Mouse (Mus musculus): ENCODE measurements around the gene Wdfy1. TPM values are rescaled to one million over a fixed set of nuclear protein-coding genes. Genes with fewer than 3 reads are reported as not detected.

Gene Wdfy1
- polyA plus RNA-seq, 1 experiment: 4.0 TPM

DNA sequence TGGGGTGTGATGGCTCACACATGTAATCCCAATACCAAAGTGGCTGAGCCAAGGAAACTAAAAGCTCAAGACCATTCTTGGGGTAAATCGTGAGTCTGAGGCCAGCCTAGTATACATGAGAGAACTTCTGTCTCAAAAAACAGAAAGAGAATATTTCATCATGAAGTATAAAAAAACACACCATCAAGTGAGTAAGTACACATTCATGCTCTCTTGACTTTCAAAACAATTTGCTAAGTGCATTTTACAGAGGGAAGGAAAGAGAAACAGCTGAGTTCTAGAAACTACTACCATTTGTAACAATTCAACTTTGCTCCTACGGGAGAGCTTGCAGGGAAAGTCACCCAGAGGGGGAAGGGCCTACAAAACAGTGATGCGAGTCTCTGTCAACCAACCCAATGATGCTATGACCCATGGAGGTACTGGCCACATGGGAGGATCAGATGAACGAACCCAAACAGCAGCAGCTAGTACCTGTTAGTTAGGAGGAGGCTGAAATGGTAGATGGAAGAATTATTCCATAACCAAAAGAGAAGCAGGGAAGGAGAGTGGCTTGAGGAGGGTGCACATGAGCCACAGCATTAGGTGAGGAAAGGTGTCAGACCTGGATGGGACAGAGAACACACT, 23.1 kb downstream of the Wdfy1 start:
- Histone ChIP-seq H3K27ac (replicated peaks; ENCODE audit: low read depth, low read length) (no peak overlapping the region), H3K4me3 (ENCODE audit: insufficient read depth, low read depth, low read length) (no peak overlapping the region), H3K4me1 (ENCODE audit: control insufficient read depth, insufficient read depth, insufficient read length, low read length) (peaks cover 31% of the 10 kb centered on the region)

DNA sequence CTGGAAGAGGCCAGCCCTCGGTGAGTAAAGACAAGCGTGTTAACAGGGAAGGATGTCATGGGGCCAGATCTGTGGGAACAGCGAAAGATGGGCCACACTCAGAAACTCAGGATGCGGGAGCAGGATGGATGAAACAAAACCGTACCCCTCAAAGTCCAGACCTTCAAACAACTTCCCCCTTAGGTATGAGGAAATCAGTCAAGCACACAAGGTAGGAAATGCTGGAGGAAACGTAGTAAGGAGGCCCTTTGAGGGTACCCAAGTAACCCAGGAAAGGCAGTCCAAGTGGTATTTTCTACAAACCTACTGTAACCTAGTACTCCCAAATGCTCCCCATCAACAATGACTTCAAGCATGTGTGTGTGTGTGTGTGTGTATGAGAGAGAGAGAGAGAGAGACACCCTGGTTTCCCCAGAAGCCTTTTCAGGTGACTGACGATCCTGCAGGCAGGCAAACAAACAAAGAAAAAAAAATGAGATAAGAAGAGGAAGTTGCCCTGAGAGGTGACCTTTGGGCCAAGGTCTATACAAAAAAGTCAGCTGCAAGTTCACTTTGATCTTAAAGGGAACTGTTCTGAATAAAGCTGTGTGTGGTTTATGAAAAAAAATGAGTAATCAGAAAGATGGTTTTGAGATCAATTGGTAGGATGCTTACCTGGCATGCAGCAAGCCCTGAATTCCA, 23.8 kb downstream of the Wdfy1 start:
- Histone ChIP-seq H3K4me1 (ENCODE audit: control insufficient read depth, insufficient read depth, insufficient read length, low read length) (peaks cover 30% of the 10 kb centered on the region), H3K27ac (replicated peaks; ENCODE audit: low read depth, low read length) (peak overlapping the region; percentile 46), H3K4me3 (ENCODE audit: insufficient read depth, low read depth, low read length) (no peak overlapping the region)

DNA sequence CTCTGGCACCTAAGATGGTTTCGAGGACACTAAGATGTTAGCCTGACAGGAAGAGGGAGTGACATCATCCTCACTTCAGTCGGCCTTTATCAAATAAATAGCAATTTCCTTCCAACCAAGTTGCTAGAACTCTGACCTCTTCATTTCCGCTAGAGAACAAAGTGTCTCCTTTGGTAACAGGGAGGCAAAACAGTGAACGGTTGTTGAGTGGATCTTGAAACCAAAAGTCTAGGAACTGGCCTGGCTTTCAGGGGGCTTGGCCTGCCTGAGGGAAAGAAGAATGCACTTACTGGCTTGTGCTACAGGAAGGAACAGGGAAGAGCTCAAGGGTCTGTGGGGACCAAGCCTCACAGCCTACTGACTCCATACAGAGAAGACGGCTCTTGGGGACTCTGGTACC, 24.8 kb downstream of the Wdfy1 start:
- H3K4me3 ChIP-seq (ENCODE audit: insufficient read depth, low read depth, low read length): no peak overlapping the region
- H3K27ac ChIP-seq (replicated peaks; ENCODE audit: low read depth, low read length): peak overlapping the region; percentile 46

DNA sequence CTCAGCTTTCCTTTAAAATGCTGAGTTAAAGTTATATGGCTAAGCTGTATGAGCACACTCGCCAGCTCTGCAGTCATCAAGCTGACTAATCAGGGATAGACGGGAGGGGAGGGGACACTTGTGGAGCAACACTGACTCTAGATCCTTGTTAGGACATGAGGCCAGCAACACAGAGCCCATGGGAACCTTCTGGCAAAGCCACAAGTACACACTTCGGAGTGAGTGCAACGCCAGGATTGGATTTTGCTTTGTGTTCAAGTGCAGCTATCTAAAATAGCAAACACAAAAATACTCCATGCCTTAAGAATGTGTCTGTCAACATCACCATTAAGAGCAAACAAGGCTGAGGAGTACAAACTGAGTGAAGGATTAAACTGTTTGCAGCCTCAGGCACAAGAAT, 29.9 kb downstream of the Wdfy1 start:
- H3K4me1 ChIP-seq (ENCODE audit: control insufficient read depth, insufficient read depth, insufficient read length, low read length): 0 out of 2 replicates have a peak, but pooled peaks cover 5% of the 10 kb centered on the region
- no peak overlapping the region for H3K4me3 ChIP-seq (ENCODE audit: insufficient read depth, low read depth, low read length)
- H3K27ac ChIP-seq (replicated peaks; ENCODE audit: low read depth, low read length): peak overlapping the region; percentile 90

More for the DNA sequence above, 24.8 kb downstream of the Wdfy1 start:
- H3K4me1 ChIP-seq (ENCODE audit: control insufficient read depth, insufficient read depth, insufficient read length, low read length): peaks cover 23% of the 10 kb centered on the region

DNA sequence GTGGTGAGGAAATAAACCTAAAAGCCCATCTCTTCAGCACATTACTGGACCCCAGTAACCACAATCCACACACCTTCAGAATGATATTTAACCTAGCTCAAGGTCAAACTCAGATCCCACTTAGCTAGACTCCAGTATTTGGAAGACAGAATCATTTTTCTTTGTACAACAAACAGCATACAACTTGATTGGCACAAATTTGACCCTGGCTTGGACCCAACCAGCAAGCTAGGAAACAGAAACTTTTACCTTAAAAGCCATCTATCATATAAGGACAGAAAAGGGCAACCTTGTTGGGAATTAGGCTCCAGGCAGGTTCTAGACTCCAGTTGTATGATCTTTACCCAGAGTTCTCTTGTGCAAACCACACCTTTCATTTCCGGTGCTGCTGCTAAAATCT, 32.6 kb downstream of the Wdfy1 start:
- Histone ChIP-seq H3K27ac (replicated peaks; ENCODE audit: low read depth, low read length) (peak overlapping the region; percentile 65), H3K4me1 (ENCODE audit: control insufficient read depth, insufficient read depth, insufficient read length, low read length) (peaks cover 12% of the 10 kb centered on the region; the same call in 1 of the 2 replicates), H3K4me3 (ENCODE audit: insufficient read depth, low read depth, low read length) (no peak overlapping the region)

DNA sequence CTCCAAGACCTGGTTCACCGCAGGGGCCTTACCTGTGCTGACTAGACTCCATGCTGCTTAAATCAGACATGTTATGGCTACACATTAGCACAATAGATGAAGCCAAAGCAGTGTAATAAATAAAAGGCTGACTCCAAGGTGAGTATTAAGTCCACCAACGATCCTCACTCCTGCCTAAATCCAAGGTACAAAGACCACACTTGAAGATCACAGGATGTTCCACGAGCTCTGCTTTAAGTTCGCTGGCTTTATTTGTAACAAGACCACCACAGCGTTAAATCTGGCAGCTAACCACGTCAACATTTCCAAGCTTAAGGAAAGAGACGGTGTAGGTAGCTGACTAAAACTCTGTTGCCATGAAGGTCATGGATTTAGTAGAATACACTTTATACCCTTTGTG, 33.0 kb downstream of the Wdfy1 start:
- Histone ChIP-seq H3K27ac (replicated peaks; ENCODE audit: low read depth, low read length) (peak overlapping the region; percentile 65), H3K4me3 (ENCODE audit: insufficient read depth, low read depth, low read length) (no peak overlapping the region), H3K4me1 (ENCODE audit: control insufficient read depth, insufficient read depth, insufficient read length, low read length) (peaks cover 12% of the 10 kb centered on the region; the same call in 1 of the 2 replicates)

DNA sequence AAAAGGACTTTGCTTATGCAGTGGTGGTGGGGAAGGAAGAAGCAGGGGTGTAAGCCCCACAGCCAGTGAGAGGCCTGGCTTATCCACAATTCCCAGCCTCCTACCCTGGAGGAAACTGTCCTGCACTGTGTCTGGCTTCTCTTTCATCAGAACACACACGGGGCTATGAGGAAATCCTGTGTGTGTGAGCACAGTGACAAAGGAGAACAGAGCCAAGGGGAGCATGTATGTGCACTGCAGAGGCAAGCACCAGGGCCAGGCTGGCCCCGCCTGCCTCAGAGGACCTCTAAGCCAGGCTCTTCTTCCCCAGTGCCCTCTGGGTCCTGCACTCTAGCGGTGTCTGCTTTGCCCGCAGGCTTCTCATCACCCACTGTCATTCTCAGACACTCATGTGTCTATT, 34.9 kb downstream of the Wdfy1 start:
- H3K4me3 ChIP-seq (ENCODE audit: insufficient read depth, low read depth, low read length): no peak overlapping the region
- H3K4me1 ChIP-seq (ENCODE audit: control insufficient read depth, insufficient read depth, insufficient read length, low read length): peaks cover 12% of the 10 kb centered on the region; the same call in 1 of the 2 replicates
- H3K27ac ChIP-seq (replicated peaks; ENCODE audit: low read depth, low read length): peak overlapping the region; percentile 17; the same call in 1 of the 2 replicates

DNA sequence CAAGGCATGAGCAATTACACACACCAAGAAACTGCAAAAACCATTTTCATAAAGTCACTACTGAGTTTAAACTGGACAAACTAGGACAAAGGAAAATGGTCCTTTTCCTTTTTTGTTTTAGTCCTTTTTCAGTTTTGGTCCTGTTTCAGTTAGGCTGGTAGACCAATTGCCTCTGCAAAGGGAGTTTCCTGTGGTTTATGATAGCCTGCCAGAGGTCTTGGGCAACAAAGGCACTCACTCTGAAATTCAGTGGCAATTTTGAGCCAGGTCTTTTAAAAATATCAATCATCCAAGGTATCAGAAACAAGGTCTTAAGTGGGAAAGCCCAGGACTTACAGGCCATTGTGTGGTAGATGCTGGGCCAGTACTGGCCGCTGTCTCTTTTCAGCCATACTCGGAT, 36.2 kb downstream of the Wdfy1 start:
- Histone ChIP-seq H3K27ac (replicated peaks; ENCODE audit: low read depth, low read length) (peak overlapping the region; percentile 58; the same call in 1 of the 2 replicates), H3K4me3 (ENCODE audit: insufficient read depth, low read depth, low read length) (no peak overlapping the region), H3K4me1 (ENCODE audit: control insufficient read depth, insufficient read depth, insufficient read length, low read length) (peaks cover 12% of the 10 kb centered on the region; the same call in 1 of the 2 replicates)

DNA sequence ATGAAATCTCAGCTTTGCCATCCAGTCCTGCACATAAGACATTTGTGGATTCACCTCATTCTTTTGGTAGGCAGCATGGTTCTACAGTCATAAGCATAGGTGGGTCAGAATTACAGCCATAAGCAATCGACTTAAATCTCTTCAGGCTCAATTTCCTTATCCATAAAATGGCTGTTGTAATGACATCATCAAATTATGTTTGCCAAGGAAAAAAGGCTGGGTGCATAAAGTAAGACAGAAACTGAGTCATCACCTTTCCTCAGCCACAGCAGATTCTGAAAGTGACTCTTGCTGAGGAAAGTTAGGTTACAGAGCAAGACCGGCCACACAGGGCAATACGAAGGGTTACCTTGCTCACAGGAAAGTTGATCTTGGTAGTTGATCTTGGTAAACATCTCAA, 39.5 kb downstream of the Wdfy1 start:
- H3K4me3 ChIP-seq (ENCODE audit: insufficient read depth, low read depth, low read length): no peak overlapping the region
- peaks cover 7% of the 10 kb centered on the region; the same call in 1 of the 2 replicates for H3K4me1 ChIP-seq (ENCODE audit: control insufficient read depth, insufficient read depth, insufficient read length, low read length)
- H3K27ac ChIP-seq (replicated peaks; ENCODE audit: low read depth, low read length): no peak overlapping the region

DNA sequence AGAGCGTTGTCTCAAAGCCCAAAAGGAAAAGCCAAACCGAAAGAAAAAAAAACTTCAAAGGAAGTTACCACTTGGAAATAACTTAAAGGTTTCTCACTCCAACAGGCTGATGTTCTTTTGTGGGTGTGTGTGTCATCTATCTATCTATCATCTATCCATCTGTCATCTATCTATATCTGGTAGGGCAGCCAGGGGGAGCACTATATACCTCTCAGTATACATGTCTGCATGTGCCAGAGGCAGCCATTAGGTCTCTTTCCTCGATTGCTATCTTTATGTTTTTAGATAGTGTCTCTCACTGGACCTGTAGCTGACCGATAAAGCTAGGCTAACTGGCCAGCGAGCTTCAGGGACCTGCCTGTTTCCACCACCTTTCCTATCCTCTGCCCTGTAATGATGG, 41.1 kb downstream of the Wdfy1 start:
- H3K4me1 ChIP-seq (ENCODE audit: control insufficient read depth, insufficient read depth, insufficient read length, low read length): 0 out of 2 replicates have a peak, but pooled peaks cover 3% of the 10 kb centered on the region

DNA sequence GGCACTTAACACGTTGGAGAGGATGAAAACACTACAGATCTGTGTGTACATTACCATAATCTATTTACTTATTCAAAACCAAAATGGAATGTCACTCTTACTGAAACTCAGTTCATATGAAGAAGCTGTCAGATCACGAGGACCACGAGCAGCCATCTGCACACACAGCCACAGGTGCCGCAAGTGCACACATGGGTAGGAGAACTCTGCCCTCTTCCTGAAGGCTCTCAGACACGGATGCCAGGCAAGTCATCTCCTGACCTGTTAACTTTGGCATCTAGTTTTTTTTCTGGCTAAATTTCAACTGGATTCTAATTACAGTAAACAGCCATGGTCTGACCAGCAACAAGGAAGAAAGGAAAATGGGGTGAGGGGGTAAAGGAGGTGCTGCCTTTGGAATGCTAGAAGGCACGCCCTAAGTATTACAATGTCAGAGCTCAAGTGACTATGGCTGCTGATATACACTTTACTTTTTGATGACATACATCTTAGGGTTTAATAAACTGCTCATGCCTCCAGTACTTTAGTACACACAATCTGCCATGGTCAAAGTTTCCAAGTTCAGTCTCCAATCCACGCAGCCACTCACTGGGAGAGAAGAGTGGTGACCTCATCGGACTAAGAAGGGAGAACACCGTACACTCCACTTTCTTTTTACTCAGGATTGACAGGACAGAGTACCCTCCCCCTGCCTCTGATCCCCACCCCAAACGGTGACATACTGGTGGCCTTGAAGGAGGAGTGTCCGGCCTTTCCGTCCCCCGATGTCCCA, 61.6 kb downstream of the Wdfy1 start:
- H3K27ac ChIP-seq (replicated peaks; ENCODE audit: low read depth, low read length): no peak overlapping the region
- H3K4me3 ChIP-seq (ENCODE audit: insufficient read depth, low read depth, low read length): no peak overlapping the region
- peaks cover 3% of the 10 kb centered on the region; the same call in 1 of the 2 replicates for H3K4me1 ChIP-seq (ENCODE audit: control insufficient read depth, insufficient read depth, insufficient read length, low read length)

More for the DNA sequence above, 41.1 kb downstream of the Wdfy1 start:
- H3K4me3 ChIP-seq (ENCODE audit: insufficient read depth, low read depth, low read length): no peak overlapping the region
- H3K27ac ChIP-seq (replicated peaks; ENCODE audit: low read depth, low read length): no peak overlapping the region

DNA sequence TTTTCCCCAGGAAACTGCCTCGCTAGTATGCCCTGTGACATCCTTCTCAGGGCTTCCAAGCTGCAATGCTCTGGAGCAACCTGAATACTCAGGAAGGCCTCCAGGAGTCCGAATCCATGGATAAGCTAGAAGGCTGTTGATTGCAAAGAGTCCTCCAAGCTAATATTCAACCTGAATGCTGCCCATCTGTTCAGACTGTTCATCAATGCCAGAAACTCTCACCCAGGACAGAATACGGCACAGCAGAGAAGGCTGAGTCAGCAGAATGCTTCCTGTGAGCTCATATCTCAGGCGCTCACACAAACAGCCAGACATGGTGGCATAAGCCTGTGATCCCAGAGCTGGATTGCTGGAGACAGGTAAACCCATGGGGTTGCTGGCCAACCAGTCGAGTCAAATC, 62.9 kb downstream of the Wdfy1 start:
- Histone ChIP-seq H3K4me3 (ENCODE audit: insufficient read depth, low read depth, low read length) (no peak overlapping the region), H3K27ac (replicated peaks; ENCODE audit: low read depth, low read length) (no peak overlapping the region), H3K4me1 (ENCODE audit: control insufficient read depth, insufficient read depth, insufficient read length, low read length) (peaks cover 3% of the 10 kb centered on the region; the same call in 1 of the 2 replicates)

DNA sequence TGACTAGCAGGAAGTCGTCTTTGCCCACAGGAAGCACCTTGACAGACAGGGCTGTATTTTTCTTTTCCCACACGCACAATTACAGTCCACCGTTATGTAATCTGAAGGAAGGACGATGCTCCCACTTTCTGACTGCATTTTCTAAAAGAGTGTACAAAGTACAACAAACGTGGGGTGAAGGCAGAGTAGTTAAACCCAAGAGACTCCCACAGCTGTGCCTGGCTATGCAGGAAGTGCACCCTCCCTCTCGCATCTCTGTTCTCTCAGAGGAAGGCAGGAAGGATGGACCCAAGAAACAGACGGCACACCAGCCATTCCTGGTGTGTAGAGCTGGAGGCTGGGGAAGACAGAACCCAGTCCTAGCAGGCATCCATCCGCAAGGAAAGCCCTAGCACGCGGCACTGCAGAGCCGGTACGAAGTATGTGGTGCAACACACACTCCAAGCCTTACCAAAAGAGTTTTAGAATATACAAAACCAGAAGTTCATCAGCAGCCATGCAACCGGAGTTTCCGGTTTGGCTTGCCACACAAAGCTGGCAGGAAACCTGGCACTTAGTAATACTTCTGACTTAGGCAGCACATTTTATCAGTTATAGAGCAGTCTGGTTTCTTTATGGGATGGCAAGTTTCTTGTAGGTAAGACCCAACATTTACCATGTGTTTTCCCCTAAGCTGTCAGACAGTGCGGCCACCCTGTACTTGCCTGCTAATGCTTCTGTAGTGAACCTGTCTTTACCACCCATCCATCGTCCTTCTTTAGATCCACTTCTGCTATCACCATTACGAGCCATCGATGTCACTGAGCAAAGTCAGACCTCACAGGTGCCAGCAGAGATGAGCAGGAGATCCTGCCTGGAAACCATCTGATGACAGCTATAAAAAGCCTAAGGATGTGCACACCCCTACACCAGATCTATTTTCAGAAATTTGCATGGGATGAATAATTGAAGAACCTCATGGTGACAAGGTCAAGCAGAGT, 64.5 kb downstream of the Wdfy1 start:
- Histone ChIP-seq H3K4me3 (ENCODE audit: insufficient read depth, low read depth, low read length) (no peak overlapping the region), H3K27ac (replicated peaks; ENCODE audit: low read depth, low read length) (0 out of 2 replicates have a peak overlapping the region, but pooled peaks have one; percentile 8), H3K4me1 (ENCODE audit: control insufficient read depth, insufficient read depth, insufficient read length, low read length) (peaks cover 3% of the 10 kb centered on the region; the same call in 1 of the 2 replicates)

DNA sequence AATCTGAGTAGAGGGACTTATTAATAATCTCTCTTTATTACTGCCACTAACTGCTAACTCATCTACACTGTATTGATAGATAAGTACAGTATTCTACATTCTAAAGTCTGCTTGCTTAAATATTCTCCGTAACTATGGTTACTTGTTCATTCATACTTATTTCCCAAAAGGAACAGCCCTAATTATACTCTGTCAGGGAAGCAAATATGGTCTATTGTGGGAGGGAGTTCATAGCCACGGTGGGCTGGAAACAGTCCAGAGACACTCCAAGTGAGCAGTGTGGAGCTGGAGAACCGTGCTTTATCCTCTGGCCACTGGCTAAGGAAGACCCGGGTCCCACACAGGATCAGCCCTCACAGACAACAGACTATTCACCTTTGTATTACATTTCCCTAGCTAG, 65.3 kb downstream of the Wdfy1 start:
- H3K4me3 ChIP-seq (ENCODE audit: insufficient read depth, low read depth, low read length): no peak overlapping the region
- H3K4me1 ChIP-seq (ENCODE audit: control insufficient read depth, insufficient read depth, insufficient read length, low read length): peaks cover 3% of the 10 kb centered on the region; the same call in 1 of the 2 replicates
- no peak overlapping the region for H3K27ac ChIP-seq (replicated peaks; ENCODE audit: low read depth, low read length)
